Mouse (Mus musculus) frontal cortex, postnatal 36 days (tissue): Measurements from ENCODE around the gene Adam19.

ENCODE experiments used
- DNase-seq, 2 experiments: peaks; one replicate each; pipeline ENCODE4 v3.0.0; 2022; ENCODE audit warnings: low spot score in 2 of 2

Gene Adam19

GRCm38 (mm10) chr11:46073061-46073849, 17.5 kb downstream of the Adam19 start:
- DNase-seq = no peak

DNA sequence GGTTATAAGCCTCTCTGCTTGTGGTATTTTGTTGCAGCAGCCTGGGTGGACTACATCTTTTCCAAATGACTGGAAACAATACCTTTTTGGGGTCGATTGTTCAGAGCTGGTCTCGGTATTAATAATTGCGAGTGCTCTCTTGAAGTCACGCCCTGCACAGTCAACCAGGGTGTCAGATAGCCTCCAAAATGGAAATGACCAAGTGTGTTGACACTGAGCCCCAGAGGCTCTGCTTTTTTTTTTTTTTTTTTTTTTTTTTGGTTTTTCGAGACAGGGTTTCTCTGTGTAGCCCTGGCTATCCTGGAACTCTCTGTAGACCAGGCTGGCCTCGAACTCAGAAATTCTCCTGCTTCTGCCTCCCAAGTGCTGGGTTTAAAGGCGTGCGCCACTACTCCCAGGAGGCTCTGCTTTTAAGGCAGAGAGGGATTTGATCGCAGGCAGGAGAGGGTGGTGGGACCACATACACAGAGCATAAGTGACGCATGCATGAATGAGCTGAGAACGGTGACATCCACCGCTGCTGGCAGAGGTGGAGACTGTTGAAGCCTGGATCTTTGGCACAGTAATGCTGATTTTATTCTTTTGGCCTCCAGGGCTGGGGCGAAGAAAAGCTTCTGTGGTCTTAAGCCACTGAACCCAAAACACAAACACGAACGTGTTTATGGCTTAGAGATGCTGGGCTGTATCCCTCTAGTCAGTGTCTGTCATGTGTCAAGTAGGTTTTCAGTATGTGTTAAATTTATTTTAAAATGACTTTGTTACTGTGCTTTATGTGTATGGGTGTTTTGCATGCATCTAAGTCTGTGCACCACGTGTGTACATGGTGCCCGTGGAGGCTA, 18.3 kb downstream of the Adam19 start:
- no peak for DNase-seq

DNA sequence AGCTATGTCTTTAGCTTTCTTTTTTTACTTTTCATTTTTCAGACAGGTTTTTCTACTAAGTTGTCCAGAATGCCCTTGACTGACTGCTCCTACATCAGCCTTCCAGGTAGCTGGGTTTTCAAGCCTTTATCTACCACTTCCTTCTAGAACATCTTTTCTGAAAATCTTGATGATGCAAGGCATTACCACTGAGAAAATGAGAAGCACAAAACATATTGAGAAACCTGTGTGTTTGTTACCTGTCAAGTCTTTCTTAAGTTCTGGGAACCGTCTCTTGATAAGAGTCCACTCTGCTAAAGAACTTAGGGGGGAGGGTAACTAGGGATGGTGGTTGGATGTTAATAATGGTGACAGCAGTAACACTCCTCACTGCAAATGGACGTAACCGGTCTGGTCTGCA, 19.7 kb downstream of the Adam19 start:
- DNase-seq = no peak

DNA sequence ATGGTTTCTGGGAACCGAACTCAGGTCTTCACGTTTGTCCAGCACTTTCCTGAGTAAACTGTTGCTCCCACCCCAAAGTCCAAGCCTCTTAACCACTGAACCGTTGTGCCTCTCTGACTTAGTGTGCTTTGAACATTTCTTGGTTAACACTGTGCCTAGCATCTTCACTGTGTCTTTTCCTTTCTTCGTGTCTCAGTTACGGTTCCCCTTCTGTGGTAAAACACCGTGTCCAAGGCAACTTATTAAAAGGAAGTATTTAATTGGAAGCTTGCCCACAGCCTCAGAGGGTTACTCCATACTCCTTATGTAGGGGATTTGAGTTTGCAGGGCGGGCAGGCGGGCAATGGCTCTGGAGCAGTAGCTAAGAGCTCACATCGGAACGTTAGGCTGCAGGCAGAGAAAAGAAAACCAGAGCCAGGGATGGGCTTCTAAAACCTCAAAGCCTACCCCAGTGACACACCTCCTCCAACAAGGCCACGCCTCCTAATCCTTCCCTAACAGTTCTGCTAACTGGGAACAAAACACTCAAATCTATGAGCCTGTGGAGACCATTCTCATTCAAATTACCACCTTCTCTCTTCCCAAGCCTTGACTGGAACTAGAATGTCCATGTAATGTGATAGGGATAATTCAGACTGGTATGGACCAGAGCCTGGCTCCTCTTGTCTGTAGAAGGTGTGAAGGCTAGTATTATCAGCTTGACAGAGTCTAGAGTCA, 20.8 kb downstream of the Adam19 start:
- no peak for DNase-seq

- no peak for DNase-seq
Observed at GRCm38 (mm10) chr11:46077304-46077703, 21.5 kb downstream of the Adam19 start.

DNA sequence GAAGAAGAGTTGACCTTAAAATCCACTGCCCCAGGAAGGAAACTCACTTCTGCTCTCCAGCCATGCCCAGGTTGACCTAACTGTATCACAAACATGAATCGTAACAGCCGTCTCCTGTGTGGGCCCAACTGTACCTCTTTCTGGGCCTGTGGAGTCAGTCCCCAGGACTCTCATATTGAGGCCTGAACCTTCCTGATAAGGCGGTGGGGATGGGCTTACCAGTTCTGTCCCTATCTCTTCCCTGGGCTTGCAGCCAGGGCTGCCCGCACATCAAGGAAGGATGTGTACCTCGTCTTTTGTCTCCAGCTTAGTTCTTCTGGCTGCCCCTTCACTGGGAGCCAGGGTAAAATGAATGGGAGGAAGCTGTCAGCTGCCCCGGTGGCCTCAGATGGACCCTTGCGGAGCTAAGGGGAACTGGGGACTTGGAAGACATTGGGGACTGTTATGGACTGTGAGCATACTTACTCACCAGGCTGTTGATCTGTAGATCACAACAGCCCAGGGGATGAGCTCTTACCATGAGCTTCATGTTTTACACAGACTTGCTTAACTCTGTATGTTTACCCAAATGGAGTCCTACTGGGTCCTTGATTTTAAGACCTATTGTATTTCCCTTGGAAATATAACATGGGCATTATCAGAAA, 22.1 kb downstream of the Adam19 start:
- DNase-seq = no peak

GRCm38 (mm10) chr11:46081075-46081474, 25.3 kb downstream of the Adam19 start:
- no peak for DNase-seq

- no peak for DNase-seq
Observed at GRCm38 (mm10) chr11:46083405-46083804, 27.6 kb downstream of the Adam19 start.

- no peak for DNase-seq
Observed at GRCm38 (mm10) chr11:46083835-46084444, 28.1 kb downstream of the Adam19 start.

- no peak for DNase-seq
Observed at GRCm38 (mm10) chr11:46084568-46084967, 28.8 kb downstream of the Adam19 start.

DNA sequence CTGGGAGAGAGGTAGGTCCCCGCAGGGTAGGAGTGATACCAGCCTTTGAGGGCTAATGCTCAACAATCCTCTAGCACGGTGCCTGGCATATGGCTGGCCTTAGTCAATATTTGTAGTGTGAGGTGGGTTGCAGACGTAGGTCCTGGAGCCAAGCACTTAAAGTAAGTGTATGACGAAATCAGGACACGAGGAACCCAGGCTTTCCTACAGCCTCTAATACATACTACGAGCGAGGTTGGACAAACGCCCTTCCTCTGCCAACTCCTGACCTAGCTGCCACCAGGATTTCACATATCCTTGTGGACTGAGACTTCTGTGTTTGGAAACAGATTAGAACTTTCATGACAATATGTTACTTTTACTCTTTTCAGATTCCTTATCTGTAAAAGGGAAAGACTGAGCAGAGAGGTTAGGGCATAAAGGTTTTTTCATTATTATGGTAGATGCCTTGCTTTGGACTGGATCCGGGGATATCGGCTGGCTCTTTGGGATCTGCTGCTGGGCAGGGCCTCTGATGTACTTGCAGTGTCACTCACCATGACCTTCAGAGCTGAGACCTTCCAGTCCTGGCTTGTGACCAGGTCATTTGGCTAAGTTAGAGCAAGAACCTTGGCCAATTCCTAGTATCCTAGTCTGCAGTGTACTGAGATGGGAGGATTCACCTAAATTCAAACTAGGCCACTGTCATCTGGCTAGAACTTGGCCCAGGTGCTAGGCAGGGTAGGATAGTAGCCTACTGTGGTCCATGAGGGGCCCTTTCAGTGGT, 29.8 kb downstream of the Adam19 start:
- DNase-seq = no peak

GRCm38 (mm10) chr11:46086446-46086845, 30.7 kb downstream of the Adam19 start:
- no peak for DNase-seq

- no peak for DNase-seq
Observed at GRCm38 (mm10) chr11:46089081-46089713, 33.4 kb downstream of the Adam19 start.

DNA sequence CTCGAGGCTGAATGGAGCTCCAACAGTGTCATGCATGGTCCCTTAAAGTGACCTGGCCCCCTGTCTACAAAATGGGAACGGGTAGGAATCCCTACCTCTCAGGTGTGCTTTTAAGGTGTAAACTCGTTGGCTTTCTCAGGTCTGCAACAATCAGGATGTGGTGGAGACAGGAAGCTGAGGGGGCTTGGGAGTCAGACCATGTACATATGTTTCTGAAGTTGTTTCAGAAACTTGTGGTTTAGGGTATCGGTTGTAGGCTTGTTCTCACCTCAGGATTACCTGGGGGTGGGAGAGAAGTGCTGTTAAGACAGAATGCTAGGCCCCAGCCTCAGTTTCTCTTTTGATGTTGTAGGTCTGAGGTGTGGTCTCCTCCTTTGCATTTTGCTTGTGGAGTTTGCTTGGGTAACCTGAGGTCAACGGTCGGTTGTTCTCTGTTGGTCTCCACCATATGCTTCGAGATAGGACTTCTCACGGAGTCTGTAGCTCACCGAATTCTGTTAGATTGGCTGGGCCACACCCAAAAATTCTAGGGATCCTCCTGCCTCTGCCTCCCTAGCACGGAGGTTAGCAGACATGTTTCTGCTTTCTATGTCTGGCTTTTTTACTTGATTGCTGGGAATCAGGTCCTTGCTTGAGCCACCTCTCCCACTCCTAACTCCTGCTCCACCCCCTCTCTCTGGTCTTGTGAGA, 34.4 kb downstream of the Adam19 start:
- no peak for DNase-seq

DNA sequence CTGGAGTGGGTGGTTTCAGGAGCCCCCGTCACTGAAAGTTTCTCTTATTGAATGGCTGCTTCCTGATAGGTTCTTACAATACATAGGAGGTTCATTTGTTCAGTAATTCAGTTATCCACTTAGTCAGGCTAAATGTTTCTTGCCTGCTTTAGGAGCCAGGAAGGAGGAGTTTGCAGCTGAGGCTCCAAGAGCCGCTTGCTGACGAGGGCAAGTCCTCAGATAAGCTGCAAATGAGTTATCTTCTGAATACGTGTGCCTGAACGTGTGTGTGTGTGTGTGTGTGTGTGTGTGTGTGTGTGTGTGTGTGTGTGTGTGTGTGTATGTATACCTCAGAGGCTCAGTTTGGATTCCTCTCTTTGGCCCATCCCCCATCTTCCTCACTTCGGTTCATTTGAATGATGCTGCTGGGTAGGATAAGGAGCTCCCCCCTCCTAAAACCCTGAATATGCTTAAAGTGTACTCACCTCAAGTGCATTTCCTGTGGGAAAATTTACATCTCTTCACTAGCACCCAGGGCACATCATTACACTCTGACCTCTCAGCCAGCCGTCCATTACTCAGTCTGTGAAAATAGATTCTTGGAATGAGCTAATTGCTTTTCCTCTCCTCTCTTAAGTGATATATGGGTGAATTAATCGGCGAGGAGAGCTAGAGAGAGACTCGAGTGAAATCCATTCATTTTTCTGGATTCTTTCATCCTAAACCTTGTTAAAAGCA, 35.3 kb downstream of the Adam19 start:
- no peak for DNase-seq

DNA sequence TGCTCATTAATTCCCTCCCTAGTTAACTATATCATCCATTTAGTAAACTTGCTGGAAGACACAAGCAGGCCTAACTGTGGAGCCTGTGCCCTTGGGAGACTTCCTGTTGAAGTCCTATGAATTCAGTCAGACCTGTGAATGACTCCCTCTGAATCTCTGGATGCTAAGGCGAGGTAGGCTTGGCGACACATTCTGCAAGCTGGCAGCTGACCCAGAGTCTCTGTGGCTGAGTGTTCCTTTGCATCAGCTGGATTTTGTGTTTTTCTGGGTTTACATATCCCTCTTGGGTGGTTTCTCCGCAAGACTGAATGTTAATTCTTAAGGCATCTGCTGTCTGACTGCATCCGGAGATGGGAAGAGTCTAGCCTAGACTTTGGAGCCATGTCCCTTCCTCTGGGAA, 36.3 kb downstream of the Adam19 start:
- peak; percentile 17 to 48 for DNase-seq

DNA sequence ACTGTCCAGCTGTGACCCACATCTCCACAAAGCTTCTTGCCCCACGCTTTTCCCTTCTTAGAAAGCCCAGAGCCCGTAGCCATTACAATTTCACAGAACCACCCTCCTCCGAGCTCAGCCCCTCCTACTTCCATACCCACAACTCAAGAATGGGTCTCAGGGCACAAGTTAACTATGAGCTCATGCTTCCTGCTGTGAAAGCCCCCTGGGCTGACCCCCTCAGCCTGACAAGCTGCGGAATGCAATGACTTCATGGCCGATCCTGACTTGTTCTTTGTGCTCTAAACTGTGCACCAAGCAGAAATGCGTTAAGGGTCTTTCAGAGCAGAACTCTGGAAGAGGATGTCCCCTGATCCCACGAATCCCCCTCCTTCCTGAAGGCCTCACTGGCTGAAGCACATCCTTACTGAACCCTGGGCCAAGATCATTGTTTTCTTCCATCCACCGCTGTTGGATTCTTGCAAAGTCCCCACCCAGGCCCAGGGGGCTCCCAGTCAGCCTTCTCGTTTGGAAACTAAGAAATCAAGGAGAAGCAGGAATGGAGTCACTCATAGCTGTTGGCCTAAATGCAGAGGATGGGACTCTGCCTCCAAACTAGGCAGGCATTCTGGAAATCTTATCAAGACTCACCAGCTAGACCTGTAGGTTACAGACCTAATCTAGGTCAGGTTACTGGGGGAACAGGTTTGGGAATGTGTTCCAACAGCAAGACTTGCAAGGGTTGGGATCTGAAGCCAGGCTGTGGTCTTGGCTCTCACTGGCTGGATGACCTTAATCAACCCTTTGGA, 39.9 kb downstream of the Adam19 start:
- no peak for DNase-seq

DNA sequence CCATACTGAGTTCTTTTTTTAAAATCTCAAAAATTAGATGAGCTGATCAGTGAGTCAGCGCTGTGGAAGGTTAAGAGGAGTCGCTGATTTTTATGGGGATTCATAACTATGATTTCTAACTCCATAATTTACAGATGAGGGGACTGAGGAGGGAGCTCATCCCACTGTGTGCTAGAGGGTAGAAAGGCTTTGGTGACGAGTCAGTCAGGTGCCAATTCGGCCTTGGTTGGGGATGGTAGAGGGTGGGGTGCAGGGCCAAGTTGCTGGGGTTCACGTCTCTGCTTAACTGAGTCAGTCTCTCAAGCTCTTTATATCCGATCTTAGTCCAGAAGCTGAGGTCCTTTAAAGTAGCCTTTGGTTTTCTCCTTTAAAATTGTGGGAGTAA, 40.5 kb downstream of the Adam19 start:
- DNase-seq = no peak
